Comparison of ENCODE assay signal across 21 mouse cellular contexts in genomic region chr12:72786986-72787385, GRCm38 (mm10). TPM values are rescaled to one million over a fixed set of nuclear protein-coding genes. Genes with fewer than 3 reads are reported as not detected.
A peak's percentile ranks its signal among the peaks of the same experiment; 100 is the strongest.
DNase-seq lines count a peak whose midpoint lies in the region; ATAC-seq and TF ChIP-seq lines count a peak whose summit lies in the region.
"Had no signal": no experiment of that assay in that cellular context is flagged by ENCODE, and none has a peak within 500 bp of the region (broad histone marks: within the 10 kb centered on the region; RNA-seq: fewer than 3 reads in every experiment).

No protein-coding gene starts in this region.

- no peak for TF ChIP-seq CTCF in kidney, postnatal 0 days (IDR thresholded peaks at IDR 0.05; ENCODE audit: low read depth)

- 0 out of 2 replicates have a peak overlapping the region, but pooled peaks have one; percentile 34 for H3K27ac ChIP-seq in kidney, postnatal 0 days
- peak overlapping the region; percentile 52; the same call in 1 of the 2 replicates for H3K27ac ChIP-seq in liver, embryonic 16.5 days (ENCODE audit: low read length)
- peak overlapping the region; percentile 54 for H3K27ac ChIP-seq in brown adipose tissue, adult 24 weeks (replicated peaks; ENCODE audit: low read depth, low read length)
- H3K27ac ChIP-seq: embryonic facial prominence, embryonic 15.5 days; forebrain, embryonic 10.5 days; heart, embryonic 13.5 days; hindbrain, embryonic 15.5 days had no signal

- no peak overlapping the region for H3K9ac ChIP-seq in kidney, postnatal 0 days (ENCODE audit: low read depth, low read length)
- no peak overlapping the region for H3K9ac ChIP-seq in liver, embryonic 16.5 days (ENCODE audit: low read depth, low read length)
- H3K9ac ChIP-seq: embryonic facial prominence, embryonic 15.5 days; heart, embryonic 13.5 days; hindbrain, embryonic 15.5 days had no signal

- no peak overlapping the region for H3K4me2 ChIP-seq in kidney, postnatal 0 days (ENCODE audit: low read length)
- no peak overlapping the region for H3K4me2 ChIP-seq in liver, embryonic 16.5 days (ENCODE audit: low read depth, low read length)
- H3K4me2 ChIP-seq: embryonic facial prominence, embryonic 15.5 days; heart, embryonic 13.5 days; hindbrain, embryonic 15.5 days had no signal

- no peak for ATAC-seq in kidney, postnatal 0 days (replicated peaks; ENCODE audit: low FRiP score, low read depth)
- ATAC-seq in liver, embryonic 16.5 days (ENCODE audit: low read depth), result no peak
- ATAC-seq: forebrain, embryonic 14.5 days had no signal

- peak; percentile 20 to 25 for DNase-seq in adrenal gland, postnatal 36 days
- no peak for DNase-seq in adrenal gland, adult 18-20 months (ENCODE audit: low spot score in 2 of 2)
- no peak for DNase-seq in kidney, postnatal 0 days (ENCODE audit: low spot score)
- DNase-seq in kidney, postnatal 25 days, result no peak
- DNase-seq in liver, result no peak
- DNase-seq in frontal cortex, postnatal 36 days (ENCODE audit: low spot score in 2 of 2), result no peak
- DNase-seq: cerebellum, adult 11 months; cerebellum, adult 8-10 months; cerebellum, postnatal 14 days; embryo, embryonic 11 days; gastrocnemius, postnatal 36 days; heart, adult 11 months; heart, postnatal 36 days had no signal

- no peaks in the 10 kb centered on the region for H3K9me3 ChIP-seq in kidney, postnatal 0 days (replicated peaks; ENCODE audit: low read length)
- no peaks in the 10 kb centered on the region for H3K9me3 ChIP-seq in liver, embryonic 16.5 days (replicated peaks; ENCODE audit: control insufficient read depth, low read length)
- H3K9me3 ChIP-seq: embryonic facial prominence, embryonic 15.5 days; forebrain, embryonic 10.5 days; heart, embryonic 13.5 days; hindbrain, embryonic 15.5 days had no signal

- 0 out of 2 replicates have a peak, but pooled peaks cover 15% of the 10 kb centered on the region for H3K36me3 ChIP-seq in kidney, postnatal 0 days (ENCODE audit: insufficient read depth, low read length)
- peaks cover 10% of the 10 kb centered on the region; the same call in 1 of the 2 replicates for H3K36me3 ChIP-seq in liver, embryonic 16.5 days (ENCODE audit: control insufficient read depth, insufficient read depth)

- no peaks in the 10 kb centered on the region for H3K4me1 ChIP-seq in kidney, postnatal 0 days (replicated peaks; ENCODE audit: insufficient read depth, low read length)
- peaks cover 6% of the 10 kb centered on the region; the same call in 1 of the 2 replicates for H3K4me1 ChIP-seq in liver, embryonic 16.5 days (ENCODE audit: control insufficient read depth, low read depth, low read length)
- H3K4me1 ChIP-seq in brown adipose tissue, adult 24 weeks (ENCODE audit: control insufficient read depth, insufficient read depth, insufficient read length, low read length), result peaks cover 12% of the 10 kb centered on the region
- H3K4me1 ChIP-seq: embryonic facial prominence, embryonic 15.5 days; forebrain, embryonic 10.5 days had no signal

- 74% methylated on average over 4 of the region's 4 CpGs for WGBS in kidney, postnatal 0 days
- WGBS in liver, embryonic 16.5 days (ENCODE audit: insufficient replicate concordance), result 75% methylated on average over 4 of the region's 4 CpGs

- H3K4me3 ChIP-seq in kidney, postnatal 0 days (replicated peaks; ENCODE audit: low read depth, low read length), result no peak overlapping the region
- H3K4me3 ChIP-seq in liver, embryonic 16.5 days (ENCODE audit: low read depth, low read length), result no peak overlapping the region
- H3K4me3 ChIP-seq in brown adipose tissue, adult 24 weeks (ENCODE audit: insufficient read depth, low read depth, low read length), result no peak overlapping the region
- H3K4me3 ChIP-seq: embryonic facial prominence, embryonic 15.5 days; erythroblast, embryonic 14.5 days; forebrain, embryonic 10.5 days; heart, embryonic 13.5 days; hindbrain, embryonic 15.5 days had no signal

- no peaks in the 10 kb centered on the region for H3K27me3 ChIP-seq in kidney, postnatal 0 days (ENCODE audit: insufficient read depth, low read length)
- no peaks in the 10 kb centered on the region for H3K27me3 ChIP-seq in liver, embryonic 16.5 days (ENCODE audit: control insufficient read depth, insufficient read depth, low read depth, low read length)
- H3K27me3 ChIP-seq: embryonic facial prominence, embryonic 15.5 days; heart, embryonic 13.5 days; hindbrain, embryonic 15.5 days had no signal

RNA-seq across cellular contexts. Expression of gene Ppm1a, which starts 29.7 kb away (rescaled TPM):
- 100 to 1,000 TPM; 276 to 324 TPM for total RNA-seq in adrenal gland, postnatal 36 days (2021)
- total RNA-seq in adrenal gland, adult 18-20 months (2021), result 100 to 1,000 TPM; 235 to 281 TPM
- 52.6 and 53.5 TPM in 2 replicates for polyA plus RNA-seq in kidney, postnatal 0 days (2015; fragmentation: Nextera tagmentation; extraction: Ambion mirVana)
- polyA plus RNA-seq in liver, embryonic 16.5 days (2015; fragmentation: Nextera tagmentation; extraction: Ambion mirVana), result 11.0 and 12.1 TPM in 2 replicates
- 216 and 221 TPM in 2 replicates for polyA plus RNA-seq in brown adipose tissue, adult 24 weeks (2012; ENCODE audit: insufficient read depth, insufficient read length, missing spikeins)

Comparison
In these comparisons a context has a peak if more than half of its experiments do, and no peak if none do; other contexts are left out.
1. DNase-seq: peak in adrenal gland, postnatal 36 days (2 of 2); none in adrenal gland, adult 18-20 months (0 of 2), kidney, postnatal 0 days (single experiment), kidney, postnatal 25 days (0 of 2), liver (single experiment) and frontal cortex, postnatal 36 days (0 of 2).
2. Peak in every context shown above with its lines, with median percentiles within 50 percentile points of each other: H3K27ac ChIP-seq.